Mouse (Mus musculus): ENCODE results near the gene Polr3b.

The Polr3b gene

DNA sequence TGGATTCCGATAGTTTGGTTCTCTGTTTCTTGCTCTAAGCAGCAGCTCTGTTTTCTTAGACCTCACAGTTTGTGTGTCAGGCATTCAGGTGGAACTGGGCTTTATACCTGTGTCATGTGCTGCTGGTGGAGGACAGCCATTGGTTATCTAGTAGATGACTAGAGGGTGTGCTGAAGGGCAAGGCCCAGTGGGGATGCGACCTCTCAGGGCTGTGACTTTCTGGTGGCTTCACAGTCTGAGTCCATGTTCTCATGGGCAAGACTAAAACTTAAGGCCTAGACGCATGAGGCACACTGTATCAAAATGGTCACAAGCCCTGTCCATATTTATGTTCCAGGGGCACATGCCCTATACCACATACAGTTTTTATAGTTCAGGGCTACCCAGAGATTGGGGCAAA, 37.2 kb downstream of the Polr3b start:
- DNase-seq (ENCODE audit: low read depth in 2 of 2, low spot score in 2 of 2) = no peak

DNA sequence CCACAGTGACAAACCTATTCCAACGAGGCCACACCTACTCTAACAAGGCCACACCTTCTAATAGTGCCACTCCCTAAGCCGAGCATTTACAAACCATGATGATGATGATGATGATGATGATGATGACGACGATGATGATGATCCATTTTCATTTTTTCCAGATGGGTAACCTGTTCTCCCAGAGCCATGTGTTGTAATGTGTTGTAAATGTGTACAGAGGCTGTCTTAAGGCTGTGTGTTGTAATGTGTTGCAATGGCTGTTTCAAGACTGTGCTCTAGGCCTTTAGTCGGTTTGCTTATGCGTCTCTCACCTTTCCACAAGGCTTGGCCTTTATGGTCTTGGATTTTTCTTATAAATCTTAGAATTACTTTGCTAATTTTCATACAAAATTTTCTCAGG, 40.0 kb downstream of the Polr3b start:
- DNase-seq (ENCODE audit: low read depth in 2 of 2, low spot score in 2 of 2) = no peak

DNA sequence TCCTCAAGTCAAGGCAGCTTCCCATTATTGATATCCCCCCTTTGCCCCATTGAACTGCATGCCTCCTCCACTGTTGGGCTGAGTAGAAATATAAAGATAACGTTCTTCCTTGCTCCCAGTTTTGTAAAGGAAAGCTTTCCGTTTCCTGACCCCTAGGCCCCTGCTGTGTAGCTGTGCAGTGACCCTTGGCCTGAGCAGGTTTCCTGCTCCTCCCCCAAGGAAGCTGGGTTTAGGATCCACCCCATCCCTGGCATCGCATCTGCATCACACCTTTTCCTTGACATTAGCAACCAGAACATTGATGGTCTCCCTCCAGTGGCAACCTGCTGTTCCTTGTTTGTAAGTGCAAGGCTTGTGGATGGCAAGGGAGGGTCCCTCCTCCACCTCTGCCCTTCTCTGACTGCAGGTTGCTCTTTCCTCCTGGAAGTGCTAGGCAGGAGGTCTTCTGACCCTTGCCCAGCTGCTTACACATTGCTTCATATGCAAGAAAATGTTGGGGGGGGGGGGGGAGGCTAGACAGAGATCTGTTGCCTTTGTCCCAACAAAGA, 43.7 kb downstream of the Polr3b start:
- no peak for DNase-seq (ENCODE audit: low read depth in 2 of 2, low spot score in 2 of 2)

DNA sequence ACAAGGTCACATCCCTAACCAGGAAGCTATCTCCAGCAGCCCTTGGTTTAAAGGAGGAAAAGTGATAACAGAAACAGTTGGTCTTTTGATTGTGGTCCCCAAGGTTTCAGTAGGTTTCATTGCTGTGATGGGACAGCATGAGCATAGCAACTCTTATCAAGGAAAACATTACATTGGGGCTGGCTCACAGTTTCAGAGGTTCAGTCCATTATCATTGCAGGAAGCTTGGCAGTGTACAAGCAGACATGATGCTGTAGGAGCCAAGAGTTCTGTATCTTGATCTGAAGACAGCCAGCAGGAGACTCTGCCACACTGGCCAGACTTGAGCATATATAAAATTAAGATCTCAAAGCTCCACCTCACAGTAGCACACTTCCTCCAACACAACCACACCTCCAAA, 53.6 kb downstream of the Polr3b start:
- DNase-seq (ENCODE audit: low read depth in 2 of 2, low spot score in 2 of 2) = no peak

DNA sequence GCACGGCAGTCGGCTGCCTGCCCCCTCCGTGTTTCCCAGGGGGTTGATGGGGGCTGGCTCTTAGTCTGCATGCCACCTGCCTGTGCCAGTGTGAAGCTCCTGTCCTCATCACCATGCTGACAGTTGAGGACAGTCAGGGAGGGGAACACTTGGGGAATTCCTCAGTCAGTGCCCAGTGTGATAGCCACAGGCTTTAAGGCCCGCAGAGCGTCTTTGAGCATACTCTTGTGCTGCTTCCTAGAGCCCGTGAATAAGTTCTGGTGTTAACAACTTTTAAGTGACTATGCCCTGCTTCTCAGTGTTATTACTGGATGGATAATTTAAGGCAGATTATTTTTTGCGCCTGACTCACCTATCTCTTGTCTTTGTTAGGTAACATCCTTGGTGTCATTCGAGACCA, 54.4 kb downstream of the Polr3b start:
- no peak for DNase-seq (ENCODE audit: low read depth in 2 of 2, low spot score in 2 of 2)

DNA sequence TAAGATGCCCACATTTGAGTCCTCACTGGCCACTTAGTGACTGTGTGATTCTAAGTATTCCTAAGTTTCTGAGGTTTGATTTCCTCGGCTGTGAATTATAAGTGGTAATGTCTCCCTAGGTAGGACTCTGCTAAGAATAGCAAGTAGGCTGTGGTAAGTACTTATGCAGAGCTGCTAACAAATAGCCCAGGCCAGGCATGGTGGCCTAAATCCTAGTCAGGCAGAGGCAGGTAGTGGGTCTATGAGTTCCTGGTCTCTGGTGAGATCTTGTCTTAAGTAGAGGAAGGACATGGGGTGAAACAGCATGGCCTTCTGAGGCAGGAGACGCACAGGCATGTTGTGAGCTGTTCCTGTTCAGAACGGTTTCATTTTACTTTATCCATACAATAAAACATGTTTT, 55.8 kb downstream of the Polr3b start:
- no peak for DNase-seq (ENCODE audit: low read depth in 2 of 2, low spot score in 2 of 2)

DNA sequence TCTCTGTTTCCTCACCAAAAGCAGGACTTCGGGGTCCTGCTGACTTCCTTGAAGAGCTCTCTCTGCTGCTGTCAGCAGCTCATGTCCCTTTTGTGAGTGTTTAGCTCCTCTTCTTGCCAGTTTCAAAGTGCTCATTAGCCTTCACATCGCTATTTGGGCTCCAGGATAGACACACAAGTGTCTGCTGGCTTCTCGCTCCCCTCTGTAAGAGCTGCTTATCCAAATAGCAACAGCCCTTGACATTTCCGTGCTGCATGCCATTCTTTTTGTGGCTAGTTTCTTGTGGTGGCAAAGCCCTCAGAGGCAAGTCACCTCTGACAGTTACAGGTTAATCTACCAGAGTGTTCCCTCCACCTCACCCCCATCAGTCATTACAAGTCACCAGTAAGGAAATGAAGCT, 56.3 kb downstream of the Polr3b start:
- DNase-seq (ENCODE audit: low read depth in 2 of 2, low spot score in 2 of 2) = no peak

DNA sequence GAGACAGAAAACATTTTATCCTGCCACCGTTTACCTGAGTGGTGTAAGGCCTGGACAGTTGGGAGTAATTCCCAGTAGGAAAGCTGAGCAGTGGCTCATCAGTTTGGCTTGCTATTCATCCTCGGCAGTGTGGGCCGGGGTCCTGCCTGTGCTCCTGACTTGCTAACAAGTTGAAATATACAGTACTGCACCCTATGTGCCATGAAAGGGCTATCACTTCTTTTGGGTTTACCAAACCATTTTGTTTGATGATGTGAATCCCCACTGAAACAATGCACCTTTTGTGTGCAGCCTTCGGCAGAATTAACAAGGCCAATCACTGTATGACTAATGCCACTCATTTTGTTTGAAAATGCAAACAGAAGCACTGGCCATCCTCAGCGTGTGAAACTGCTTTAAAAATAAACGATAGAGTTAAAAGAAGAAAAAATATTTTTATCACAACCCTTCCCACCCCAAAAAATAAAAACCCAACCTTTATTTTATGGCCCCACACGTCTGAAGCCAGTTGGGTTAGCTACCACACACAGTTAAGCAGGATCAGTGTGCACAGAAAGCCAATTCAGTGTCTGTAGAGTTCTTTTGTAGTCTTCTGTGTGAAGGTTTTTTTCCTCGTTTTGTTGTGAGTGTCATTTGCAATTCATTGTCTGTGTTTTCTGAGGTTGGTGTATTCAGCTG, 63.5 kb downstream of the Polr3b start:
- no peak for DNase-seq (ENCODE audit: low read depth in 2 of 2, low spot score in 2 of 2)

DNA sequence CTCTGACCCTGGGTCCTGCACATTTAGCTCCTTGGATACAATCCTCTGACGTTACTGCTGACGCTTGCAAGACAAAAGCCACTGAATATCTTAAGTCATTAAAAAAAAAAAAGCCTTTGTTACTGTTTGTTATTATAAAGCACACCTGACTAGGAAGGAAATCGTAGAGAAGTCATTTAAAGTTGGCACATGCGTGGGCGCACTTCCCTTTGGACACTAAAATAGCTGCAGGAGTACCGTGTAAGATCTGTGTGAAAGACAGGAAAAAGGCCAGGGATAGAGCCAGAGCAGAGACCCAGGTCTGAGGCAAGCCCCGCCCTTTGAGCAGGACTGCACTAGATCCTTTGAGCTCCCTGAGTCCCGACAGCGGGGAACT, 64.0 kb downstream of the Polr3b start:
- no peak for DNase-seq (ENCODE audit: low read depth in 2 of 2, low spot score in 2 of 2)

DNA sequence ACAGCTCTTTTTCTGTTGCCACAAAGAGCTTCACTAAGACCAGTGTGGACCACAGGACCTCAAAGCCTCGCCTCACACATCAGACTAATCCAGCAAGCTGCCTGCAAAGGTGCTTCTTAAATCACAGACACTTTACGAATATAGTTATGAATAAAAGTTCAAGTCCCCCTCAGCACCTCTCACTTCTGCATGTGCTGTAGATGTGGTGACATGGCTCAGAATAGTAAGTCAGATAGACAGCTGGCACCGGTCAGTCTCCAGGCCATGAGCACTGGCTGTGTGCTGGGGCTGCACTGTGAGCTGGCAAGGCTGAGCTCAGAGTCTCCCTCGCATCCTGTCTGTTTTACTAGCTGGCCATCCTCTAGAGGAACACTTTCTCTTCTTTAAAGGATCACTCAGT, 64.6 kb downstream of the Polr3b start:
- no peak for DNase-seq (ENCODE audit: low read depth in 2 of 2, low spot score in 2 of 2)

DNA sequence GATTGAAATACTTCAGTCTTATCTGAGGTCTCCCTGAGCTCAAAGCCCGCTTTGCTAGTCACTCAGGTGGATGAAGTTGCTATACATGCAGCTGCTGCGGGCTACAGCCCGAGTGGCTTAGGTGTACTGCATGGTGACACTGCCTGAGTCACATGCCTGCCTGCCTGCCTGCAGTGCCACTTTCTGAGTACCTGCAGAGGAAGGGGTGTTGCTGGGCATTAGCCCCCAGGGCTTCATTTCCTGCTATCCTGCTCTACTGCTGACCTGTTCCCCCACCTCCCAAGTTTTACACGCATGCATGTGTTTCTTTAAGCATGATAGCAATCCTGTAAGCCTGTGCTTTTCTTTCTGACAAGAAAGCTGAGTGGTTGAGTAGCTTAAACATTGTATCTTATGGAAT, 65.6 kb downstream of the Polr3b start:
- DNase-seq (ENCODE audit: low read depth in 2 of 2, low spot score in 2 of 2) = no peak

DNA sequence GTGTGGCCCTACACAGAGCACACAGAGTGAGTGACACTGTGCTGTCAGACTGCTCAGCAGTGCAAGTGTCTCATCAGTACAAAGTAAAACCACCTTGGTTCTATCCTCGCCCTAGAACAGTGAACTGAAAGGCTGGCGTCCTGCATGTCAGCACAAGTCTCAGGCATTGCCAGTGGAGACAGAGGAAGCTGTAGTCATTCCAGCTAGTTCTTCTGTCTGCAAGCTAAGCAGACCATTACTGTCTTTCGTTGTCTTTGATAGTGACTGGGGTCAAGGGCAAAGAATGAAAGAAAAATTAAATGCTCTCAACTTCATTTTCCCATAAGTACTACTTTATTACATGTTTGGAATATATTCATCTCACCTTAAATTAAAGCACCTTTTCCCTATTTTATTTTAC, 67.8 kb downstream of the Polr3b start:
- no peak for DNase-seq (ENCODE audit: low read depth in 2 of 2, low spot score in 2 of 2)

DNA sequence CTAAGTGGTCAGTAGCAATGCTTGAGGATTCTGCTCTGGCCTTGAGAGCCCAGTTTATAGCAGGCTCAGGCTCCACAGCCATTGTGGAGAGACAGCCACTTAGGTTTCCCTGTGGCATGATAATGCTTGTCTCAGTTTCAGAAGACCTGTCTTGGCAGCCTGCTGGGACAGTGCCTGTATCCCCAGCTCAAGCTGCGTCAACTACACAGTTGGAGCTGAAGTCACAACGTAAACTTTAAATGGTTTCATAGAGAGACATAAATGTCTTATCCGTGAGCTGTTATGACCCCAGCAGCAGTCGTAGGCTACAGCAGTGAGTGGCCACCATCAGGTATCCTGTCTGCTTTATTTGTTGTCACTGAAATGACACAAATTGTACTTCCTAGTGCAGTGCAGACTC, 68.7 kb downstream of the Polr3b start:
- DNase-seq (ENCODE audit: low read depth in 2 of 2, low spot score in 2 of 2) = no peak

DNA sequence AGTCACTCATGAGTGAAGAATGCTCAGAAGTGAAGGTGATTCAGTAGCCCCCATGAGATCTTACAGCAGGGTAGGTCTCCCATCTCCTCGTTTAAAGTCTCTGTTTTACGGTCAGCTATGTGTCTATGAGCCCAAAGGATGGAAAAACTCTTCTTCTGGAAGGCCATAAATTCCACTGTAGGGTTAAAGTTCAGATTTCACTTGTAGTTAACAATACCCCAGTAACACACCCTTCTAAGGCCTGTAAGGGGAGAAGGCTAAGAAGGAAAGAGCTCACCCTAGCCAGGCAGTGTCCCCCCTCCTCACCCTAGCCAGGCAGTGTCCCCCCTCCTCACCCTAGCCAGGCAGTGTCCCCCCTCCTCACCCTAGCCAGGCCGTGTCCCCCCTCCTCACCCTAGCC, 69.6 kb downstream of the Polr3b start:
- no peak for DNase-seq (ENCODE audit: low read depth in 2 of 2, low spot score in 2 of 2)

DNA sequence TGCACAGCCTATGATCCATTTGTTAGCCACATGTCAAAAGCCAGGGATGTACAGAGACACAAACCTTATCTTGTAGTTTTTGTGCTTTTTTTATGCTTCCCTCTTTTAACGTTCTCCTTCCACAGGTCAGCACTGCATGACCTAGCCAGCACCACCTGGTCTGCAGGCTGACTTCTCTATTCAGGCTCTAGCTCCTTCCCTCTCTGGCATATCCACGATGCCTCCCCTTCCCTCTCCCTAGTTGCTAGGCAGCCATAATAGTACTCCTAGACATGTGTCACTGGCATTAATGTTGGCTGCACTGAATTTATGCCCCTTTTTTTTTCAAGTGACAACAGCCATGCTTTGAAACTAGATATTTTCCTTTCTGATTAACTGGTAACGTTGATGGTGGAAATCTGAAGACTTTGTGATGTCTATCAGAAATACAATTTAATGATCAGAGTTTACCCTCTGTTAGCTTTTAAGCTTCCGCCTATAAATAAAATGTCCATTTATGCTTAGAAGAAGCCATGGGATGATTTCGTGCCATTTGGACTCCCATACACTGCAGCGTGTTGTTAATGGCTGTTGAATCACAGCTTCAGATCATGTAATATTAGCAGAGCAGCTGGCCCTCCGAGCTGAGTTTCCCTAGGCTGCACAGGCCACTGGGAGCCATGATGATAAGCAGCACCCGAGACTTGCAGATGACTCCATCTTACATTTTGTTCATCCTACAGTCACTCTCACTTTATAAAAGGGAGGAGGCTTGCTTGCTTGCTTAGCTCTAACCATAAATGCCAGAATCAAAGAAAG, 71.9 kb downstream of the Polr3b start:
- no peak for DNase-seq (ENCODE audit: low read depth in 2 of 2, low spot score in 2 of 2)

DNA sequence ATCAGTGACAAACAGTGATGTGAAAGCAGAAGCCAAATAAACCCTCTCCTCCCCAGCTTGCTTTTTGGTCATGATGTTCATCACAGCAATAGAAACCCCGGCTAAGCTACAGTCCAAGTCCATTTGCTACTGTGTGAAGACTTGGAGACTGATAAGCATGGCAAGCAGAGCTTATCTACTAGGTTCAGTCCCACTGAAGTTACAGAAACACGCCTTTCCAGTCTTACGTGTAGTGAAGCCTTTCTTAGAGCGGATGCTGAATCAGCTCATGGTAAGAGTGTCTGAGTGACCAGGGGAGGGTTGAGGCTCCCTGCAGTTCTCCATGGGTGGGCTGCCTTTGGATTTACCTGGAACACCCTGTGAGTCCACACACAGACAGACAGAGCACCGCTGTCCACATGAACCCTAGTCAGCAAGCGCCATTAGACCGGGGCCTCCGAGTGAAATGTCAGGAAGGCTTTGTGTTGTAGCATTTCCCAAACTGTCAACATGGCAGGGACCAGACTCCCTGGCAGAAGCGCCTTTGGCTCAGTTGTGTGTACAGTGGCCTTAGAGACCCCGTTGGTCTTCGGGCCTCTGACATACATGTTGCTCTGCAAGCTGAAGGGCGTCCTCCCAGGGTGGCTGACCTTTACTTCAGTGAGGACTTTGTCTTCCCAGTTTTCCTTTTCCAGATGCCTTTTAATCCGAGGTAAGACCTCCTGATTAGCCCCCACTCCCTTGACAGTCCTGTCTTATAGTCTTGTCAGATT, 78.3 kb downstream of the Polr3b start:
- DNase-seq (ENCODE audit: low read depth in 2 of 2, low spot score in 2 of 2) = no peak

DNA sequence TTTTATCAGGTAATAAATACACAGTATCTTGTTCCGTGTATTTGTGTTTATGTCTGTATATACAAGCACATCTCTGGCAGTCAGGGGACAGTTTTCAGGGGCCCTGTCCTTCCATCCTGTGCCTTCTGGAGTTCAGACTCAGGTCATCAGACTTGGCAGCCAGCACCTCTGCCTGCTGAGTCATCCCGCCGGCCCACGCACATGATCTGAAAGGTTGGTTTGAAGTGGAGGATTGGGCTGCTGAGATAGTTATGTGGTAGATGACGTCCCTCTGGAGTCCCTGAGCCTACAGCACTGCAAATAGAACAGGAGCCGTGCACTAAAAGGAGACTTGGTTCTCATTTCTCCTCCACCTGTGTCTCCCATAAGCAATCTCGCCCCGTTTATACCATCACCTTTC, 79.0 kb downstream of the Polr3b start:
- no peak for DNase-seq (ENCODE audit: low read depth in 2 of 2, low spot score in 2 of 2)

DNA sequence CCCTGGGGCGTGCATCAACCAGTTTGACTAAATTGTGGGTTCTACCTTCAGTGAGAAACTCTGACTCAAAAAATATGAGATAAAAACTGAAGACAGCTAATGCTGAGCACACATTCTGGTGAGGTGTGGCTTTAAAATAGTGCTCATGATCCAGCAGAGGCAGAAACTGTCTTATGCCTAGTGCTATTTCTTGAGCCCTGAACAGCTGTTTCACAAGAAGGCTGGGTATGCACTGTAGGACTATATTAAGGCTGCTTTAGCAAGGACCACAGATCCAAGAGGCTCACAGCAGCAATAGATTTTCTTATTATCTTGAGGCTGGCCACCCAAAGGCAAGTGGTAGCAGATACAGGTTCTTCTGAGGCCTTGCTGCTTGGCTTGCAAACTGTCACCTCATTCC, 80.0 kb downstream of the Polr3b start:
- DNase-seq (ENCODE audit: low read depth in 2 of 2, low spot score in 2 of 2) = no peak

DNA sequence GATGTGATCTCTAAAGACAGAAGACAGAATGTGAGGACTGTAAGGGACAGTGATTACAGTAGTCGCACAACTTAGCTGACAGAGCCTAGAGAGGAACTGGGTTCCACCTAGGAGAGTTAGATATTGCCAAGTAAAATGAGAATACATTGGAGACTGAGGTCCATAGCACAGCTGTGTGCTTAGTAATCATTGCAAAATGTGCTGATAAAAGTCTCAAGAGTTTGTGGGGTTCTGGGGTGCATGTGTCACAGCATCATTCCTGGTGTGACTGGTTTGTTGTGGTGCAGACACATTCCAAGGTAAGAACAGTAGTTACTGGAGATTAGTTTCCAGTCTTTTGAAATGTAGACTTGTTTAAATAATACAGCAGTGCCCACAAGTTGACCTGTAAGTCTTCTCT, 82.5 kb downstream of the Polr3b start:
- no peak for DNase-seq (ENCODE audit: low read depth in 2 of 2, low spot score in 2 of 2)

DNA sequence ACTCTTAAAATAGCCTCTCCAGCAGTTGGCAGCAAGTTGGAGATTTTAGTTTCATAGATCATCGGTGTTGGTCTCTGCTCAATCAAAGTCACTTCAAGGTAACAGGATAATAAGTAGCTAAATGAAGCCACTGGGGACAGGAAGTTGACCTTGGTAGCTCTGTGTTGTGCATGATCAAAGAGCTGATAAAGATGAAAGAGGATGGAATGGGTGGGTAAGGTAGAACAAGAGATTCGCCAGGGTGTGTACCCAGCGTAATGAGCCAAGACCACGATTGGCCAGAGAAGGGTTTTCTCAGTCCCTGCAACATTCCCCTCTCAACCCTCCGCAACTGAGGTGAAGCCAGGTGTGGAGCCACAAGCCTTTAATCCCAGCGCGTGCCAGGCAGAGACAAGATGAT, 83.1 kb downstream of the Polr3b start:
- no peak for DNase-seq (ENCODE audit: low read depth in 2 of 2, low spot score in 2 of 2)

DNA sequence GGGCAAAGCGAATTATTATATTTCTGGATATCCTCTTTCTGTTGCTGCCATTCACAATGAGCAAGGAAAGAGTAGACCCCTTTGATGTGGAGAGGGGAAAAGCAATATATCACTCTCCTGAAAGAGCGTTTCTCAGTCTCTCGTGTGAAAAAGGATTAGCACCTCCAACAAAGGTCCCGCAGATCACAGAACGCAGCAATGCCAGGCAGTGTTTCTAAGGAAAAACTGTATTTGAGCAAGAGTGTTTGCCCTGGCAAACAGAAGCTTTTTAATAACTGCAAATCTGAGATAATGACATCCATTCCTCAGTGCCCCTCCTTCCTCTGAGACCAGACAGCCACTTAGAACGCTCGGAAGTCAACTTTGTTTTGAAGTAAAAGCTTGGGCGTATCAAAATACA, 84.5 kb downstream of the Polr3b start:
- no peak for DNase-seq (ENCODE audit: low read depth in 2 of 2, low spot score in 2 of 2)

DNA sequence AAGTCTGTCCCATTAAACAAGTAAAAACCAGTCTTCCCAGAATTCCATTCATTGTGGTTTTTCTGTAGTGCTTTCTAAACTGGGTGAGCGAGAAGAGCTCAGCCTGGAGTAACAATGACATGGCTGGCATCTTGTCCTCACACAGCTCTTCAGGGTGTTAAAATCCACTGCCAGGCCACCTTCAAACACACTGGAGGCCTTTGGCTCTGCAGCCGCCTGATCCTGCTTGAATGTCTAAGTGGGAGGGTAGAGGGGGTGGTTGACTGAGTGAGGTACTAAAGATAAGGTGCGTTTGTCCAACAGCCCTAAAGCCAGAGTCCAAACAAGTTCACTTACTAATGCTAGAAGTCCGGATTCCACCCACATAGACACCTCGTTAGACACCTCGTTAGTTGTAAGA, 85.1 kb downstream of the Polr3b start:
- DNase-seq (ENCODE audit: low read depth in 2 of 2, low spot score in 2 of 2) = no peak
